Mouse (Mus musculus): Measurements from ENCODE around the gene Mta3. TPM values are rescaled to one million over a fixed set of nuclear protein-coding genes. Genes with fewer than 3 reads are reported as not detected.

Gene Mta3
- polyA plus RNA-seq, 1 experiment from 2014 or later = 38.6 TPM

- no peak for ATAC-seq (ENCODE audit: low FRiP score, low TSS enrichment)
- no peak overlapping the region for H3K9ac ChIP-seq (ENCODE audit: low read depth, low read length)
- H3K4me1 ChIP-seq (ENCODE audit: control insufficient read depth, insufficient read depth, low read length) = no peaks in the 10 kb centered on the region
- no peaks in the 10 kb centered on the region for H3K27me3 ChIP-seq (ENCODE audit: control insufficient read depth, insufficient read depth, low read length)
- H3K27ac ChIP-seq (ENCODE audit: low read depth, low read length) = no peak overlapping the region
- H3K4me3 ChIP-seq (ENCODE audit: low read length) = no peak overlapping the region
- H3K9me3 ChIP-seq (ENCODE audit: control insufficient read depth, low read length) = no peaks in the 10 kb centered on the region
- 78% methylated on average over 9 of the region's 9 CpGs for WGBS
- no peak overlapping the region for H3K4me2 ChIP-seq (replicated peaks; ENCODE audit: low read depth, low read length)
- no peaks in the 10 kb centered on the region; the same call in 1 of the 2 replicates for H3K36me3 ChIP-seq (ENCODE audit: control insufficient read depth, insufficient read depth, low read length)
Measured at GRCm38 (mm10) chr17:83805078-83805477, 99.1 kb downstream of the Mta3 start.

GRCm38 (mm10) chr17:83807345-83807744 lies 101.4 kb downstream of the Mta3 start:
- Histone ChIP-seq H3K4me1 (ENCODE audit: control insufficient read depth, insufficient read depth, low read length) (no peaks in the 10 kb centered on the region), H3K27ac (ENCODE audit: low read depth, low read length) (no peak overlapping the region), H3K27me3 (ENCODE audit: control insufficient read depth, insufficient read depth, low read length) (no peaks in the 10 kb centered on the region), H3K9me3 (ENCODE audit: control insufficient read depth, low read length) (no peaks in the 10 kb centered on the region), H3K4me2 (replicated peaks; ENCODE audit: low read depth, low read length) (no peak overlapping the region), H3K9ac (ENCODE audit: low read depth, low read length) (no peak overlapping the region), H3K4me3 (ENCODE audit: low read length) (no peak overlapping the region), H3K36me3 (ENCODE audit: control insufficient read depth, insufficient read depth, low read length) (peaks cover 2% of the 10 kb centered on the region; the same call in 1 of the 2 replicates)
- WGBS = 64% methylated on average over 7 of the region's 7 CpGs
- no peak for ATAC-seq (ENCODE audit: low FRiP score, low TSS enrichment)

- Histone ChIP-seq H3K9me3 (ENCODE audit: control insufficient read depth, low read length) (no peaks in the 10 kb centered on the region), H3K27me3 (ENCODE audit: control insufficient read depth, insufficient read depth, low read length) (no peaks in the 10 kb centered on the region), H3K4me1 (ENCODE audit: control insufficient read depth, insufficient read depth, low read length) (no peaks in the 10 kb centered on the region), H3K4me3 (ENCODE audit: low read length) (no peak overlapping the region), H3K36me3 (ENCODE audit: control insufficient read depth, insufficient read depth, low read length) (peaks cover 2% of the 10 kb centered on the region; the same call in 1 of the 2 replicates), H3K27ac (ENCODE audit: low read depth, low read length) (no peak overlapping the region), H3K9ac (ENCODE audit: low read depth, low read length) (no peak overlapping the region), H3K4me2 (replicated peaks; ENCODE audit: low read depth, low read length) (no peak overlapping the region)
- 75% methylated on average over 11 of the region's 11 CpGs for WGBS
- ATAC-seq (ENCODE audit: low FRiP score, low TSS enrichment) = no peak
Measured at GRCm38 (mm10) chr17:83807778-83808398, 101.9 kb downstream of the Mta3 start.

GRCm38 (mm10) chr17:83808476-83809098 lies 102.6 kb downstream of the Mta3 start:
- no peak for ATAC-seq (ENCODE audit: low FRiP score, low TSS enrichment)
- Histone ChIP-seq H3K36me3 (ENCODE audit: control insufficient read depth, insufficient read depth, low read length) (peaks cover 2% of the 10 kb centered on the region; the same call in 1 of the 2 replicates), H3K4me1 (ENCODE audit: control insufficient read depth, insufficient read depth, low read length) (no peaks in the 10 kb centered on the region), H3K4me2 (replicated peaks; ENCODE audit: low read depth, low read length) (no peak overlapping the region), H3K27me3 (ENCODE audit: control insufficient read depth, insufficient read depth, low read length) (no peaks in the 10 kb centered on the region), H3K27ac (ENCODE audit: low read depth, low read length) (no peak overlapping the region), H3K9ac (ENCODE audit: low read depth, low read length) (no peak overlapping the region), H3K9me3 (ENCODE audit: control insufficient read depth, low read length) (no peaks in the 10 kb centered on the region), H3K4me3 (ENCODE audit: low read length) (no peak overlapping the region)
- WGBS = 90% methylated on average over 12 of the region's 12 CpGs

GRCm38 (mm10) chr17:83809197-83809829 lies 103.3 kb downstream of the Mta3 start:
- no peak overlapping the region for H3K4me2 ChIP-seq (replicated peaks; ENCODE audit: low read depth, low read length)
- ATAC-seq (ENCODE audit: low FRiP score, low TSS enrichment) = no peak
- no peaks in the 10 kb centered on the region for H3K9me3 ChIP-seq (ENCODE audit: control insufficient read depth, low read length)
- no peak overlapping the region for H3K4me3 ChIP-seq (ENCODE audit: low read length)
- WGBS = 81% methylated on average over 17 of the region's 17 CpGs
- no peaks in the 10 kb centered on the region for H3K27me3 ChIP-seq (ENCODE audit: control insufficient read depth, insufficient read depth, low read length)
- H3K36me3 ChIP-seq (ENCODE audit: control insufficient read depth, insufficient read depth, low read length) = peaks cover 2% of the 10 kb centered on the region; the same call in 1 of the 2 replicates
- no peak overlapping the region for H3K27ac ChIP-seq (ENCODE audit: low read depth, low read length)
- no peak overlapping the region for H3K9ac ChIP-seq (ENCODE audit: low read depth, low read length)
- H3K4me1 ChIP-seq (ENCODE audit: control insufficient read depth, insufficient read depth, low read length) = no peaks in the 10 kb centered on the region

DNA sequence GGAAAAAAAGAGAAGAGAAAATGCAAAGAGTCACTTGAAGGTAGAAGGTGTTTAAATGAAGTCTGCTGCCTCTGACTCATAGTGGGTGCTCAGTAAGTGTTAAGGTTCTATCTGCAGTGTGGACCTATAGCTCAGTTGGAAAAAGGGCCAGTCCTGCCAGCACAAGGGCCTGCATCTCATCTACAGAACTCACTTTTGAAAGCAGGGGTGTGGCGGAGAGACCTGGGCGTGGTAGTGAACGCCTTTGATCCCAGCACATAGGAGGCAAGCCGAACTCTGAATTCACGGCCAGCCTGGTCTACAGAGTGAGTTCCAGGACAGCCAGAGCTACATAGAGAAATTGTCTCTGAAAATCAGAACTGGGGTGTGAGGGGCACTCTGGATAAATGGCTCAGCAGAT lies 104.3 kb downstream of the Mta3 start:
- H3K27me3 ChIP-seq (ENCODE audit: control insufficient read depth, insufficient read depth, low read length) = no peaks in the 10 kb centered on the region
- no peak overlapping the region for H3K9ac ChIP-seq (ENCODE audit: low read depth, low read length)
- no peak for ATAC-seq (ENCODE audit: low FRiP score, low TSS enrichment)
- H3K4me3 ChIP-seq (ENCODE audit: low read length) = no peak overlapping the region
- WGBS = 91% methylated on average over 5 of the region's 5 CpGs
- H3K9me3 ChIP-seq (ENCODE audit: control insufficient read depth, low read length) = no peaks in the 10 kb centered on the region
- H3K27ac ChIP-seq (ENCODE audit: low read depth, low read length) = no peak overlapping the region
- H3K36me3 ChIP-seq (ENCODE audit: control insufficient read depth, insufficient read depth, low read length) = peaks cover 2% of the 10 kb centered on the region; the same call in 1 of the 2 replicates
- H3K4me1 ChIP-seq (ENCODE audit: control insufficient read depth, insufficient read depth, low read length) = no peaks in the 10 kb centered on the region
- no peak overlapping the region for H3K4me2 ChIP-seq (replicated peaks; ENCODE audit: low read depth, low read length)

DNA sequence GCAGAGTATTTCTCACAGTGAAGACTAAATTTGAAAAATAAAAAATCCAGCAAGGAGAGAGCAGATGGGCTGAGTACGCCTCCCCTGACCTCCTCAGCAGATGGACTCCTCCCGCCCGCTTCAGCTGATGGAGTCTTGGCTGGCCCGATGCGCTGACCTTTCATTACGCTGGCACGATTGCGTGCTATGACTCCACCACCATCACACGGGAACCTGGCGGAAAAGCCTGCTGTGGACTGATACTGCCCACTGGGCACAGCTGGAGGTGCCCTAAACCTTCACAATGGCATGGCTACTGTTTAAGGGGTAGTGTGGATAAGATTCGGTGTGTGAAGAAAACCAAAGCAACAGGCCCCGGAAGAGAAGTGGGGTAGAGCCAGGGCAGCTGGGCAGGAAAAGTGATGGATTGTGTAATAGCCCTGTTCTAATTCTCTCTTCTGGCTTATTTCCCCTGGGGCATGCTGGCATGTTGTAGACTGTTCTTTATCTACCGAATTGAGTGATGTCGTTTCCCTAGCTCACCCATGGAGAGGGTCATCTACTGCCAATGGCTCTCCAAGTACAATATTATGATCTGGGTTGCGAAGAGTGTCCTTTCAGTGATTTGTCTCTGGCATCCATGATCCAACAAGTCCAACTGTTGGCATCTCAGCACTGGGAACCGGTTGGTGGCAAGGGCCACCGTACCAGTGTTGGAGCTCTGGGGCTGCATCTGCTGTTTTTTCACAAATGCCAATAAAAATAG lies 106.4 kb downstream of the Mta3 start:
- Histone ChIP-seq H3K4me2 (replicated peaks; ENCODE audit: low read depth, low read length) (no peak overlapping the region), H3K27ac (ENCODE audit: low read depth, low read length) (no peak overlapping the region), H3K36me3 (ENCODE audit: control insufficient read depth, insufficient read depth, low read length) (peaks cover 2% of the 10 kb centered on the region; the same call in 1 of the 2 replicates), H3K9ac (ENCODE audit: low read depth, low read length) (no peak overlapping the region), H3K4me1 (ENCODE audit: control insufficient read depth, insufficient read depth, low read length) (no peaks in the 10 kb centered on the region), H3K4me3 (ENCODE audit: low read length) (no peak overlapping the region), H3K27me3 (ENCODE audit: control insufficient read depth, insufficient read depth, low read length) (no peaks in the 10 kb centered on the region), H3K9me3 (ENCODE audit: control insufficient read depth, low read length) (no peaks in the 10 kb centered on the region)
- WGBS = 93% methylated on average over 17 of the region's 17 CpGs
- no peak for ATAC-seq (ENCODE audit: low FRiP score, low TSS enrichment)

DNA sequence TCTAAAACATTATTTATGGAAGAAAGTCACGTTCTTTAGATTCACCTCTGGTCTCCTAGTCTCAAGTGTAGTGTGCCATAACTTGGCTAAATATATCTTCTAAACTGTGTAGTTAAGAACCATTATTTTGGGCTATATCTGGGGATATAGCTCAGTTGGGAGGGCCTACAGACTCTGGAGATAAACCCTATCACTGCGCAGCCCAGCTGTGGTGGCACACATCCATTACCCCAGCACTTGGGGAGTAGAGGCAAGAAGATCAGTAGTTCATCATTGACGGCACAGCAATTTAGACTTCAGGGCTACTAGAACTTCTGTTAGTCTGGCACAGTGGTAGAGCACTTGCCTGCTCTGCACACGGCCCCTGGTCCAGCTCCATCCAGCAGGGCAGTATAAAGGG lies 107.1 kb downstream of the Mta3 start:
- Histone ChIP-seq H3K4me3 (ENCODE audit: low read length) (no peak overlapping the region), H3K4me1 (ENCODE audit: control insufficient read depth, insufficient read depth, low read length) (no peaks in the 10 kb centered on the region), H3K4me2 (replicated peaks; ENCODE audit: low read depth, low read length) (no peak overlapping the region), H3K27me3 (ENCODE audit: control insufficient read depth, insufficient read depth, low read length) (no peaks in the 10 kb centered on the region), H3K36me3 (ENCODE audit: control insufficient read depth, insufficient read depth, low read length) (peaks cover 2% of the 10 kb centered on the region; the same call in 1 of the 2 replicates), H3K9ac (ENCODE audit: low read depth, low read length) (no peak overlapping the region), H3K27ac (ENCODE audit: low read depth, low read length) (no peak overlapping the region), H3K9me3 (ENCODE audit: control insufficient read depth, low read length) (no peaks in the 10 kb centered on the region)
- ATAC-seq (ENCODE audit: low FRiP score, low TSS enrichment) = no peak
- 89% methylated on average over 4 of the region's 4 CpGs for WGBS
